Mouse (Mus musculus) cerebellum, adult 2 months (tissue): ENCODE data around the gene Gp1ba.

ENCODE experiments used
- CTCF ChIP-seq: fragments of 200-500 bp; IDR thresholded peaks from 2 replicates; pipeline ENCODE4 v1.5.1; 2011; ENCODE audit warnings: low read depth, mild to moderate bottlenecking, control low read depth, low read length, moderate library complexity, borderline replicate concordance; ENCODE audit not compliant: insufficient read depth
- POLR2A ChIP-seq: fragments of 200-500 bp; IDR thresholded peaks from 2 replicates; pipeline ENCODE4 v1.6.1; 2011; ENCODE audit warnings: low read length, control low read depth, borderline replicate concordance; ENCODE audit not compliant: insufficient read depth

- TF ChIP-seq POLR2A (no peak), CTCF (no peak)
Measured at GRCm38 (mm10) chr11:70657573-70657972, 18.7 kb downstream of the Gp1ba start.
